Mouse (Mus musculus): ENCODE measurements at regions not wholly inside any gene's neighbourhood (a gene's known extent, or its start where the extent isn't known, plus 50 kb on each side); places are given as distances from the start of the nearest gene placed in this dataset.
A peak's percentile ranks its signal among the peaks of the same experiment; 100 is the strongest.

GRCm38 (mm10) chr17:9066633-9067032 is 78.5 kb downstream of the 1700010I14Rik start:
- DNase-seq = peak; percentile 20 to 21

GRCm38 (mm10) chr17:9068859-9069602 is 80.9 kb downstream of the 1700010I14Rik start:
- DNase-seq = no peak

GRCm38 (mm10) chr17:9083629-9084028 is 95.5 kb downstream of the 1700010I14Rik start:
- DNase-seq = no peak

- no peak for DNase-seq
These were observed 139.7 kb downstream of the 1700010I14Rik start for GRCm38 (mm10) chr17:9127866-9128265.

GRCm38 (mm10) chr17:9145605-9146223 is 157.6 kb downstream of the 1700010I14Rik start:
- no peak for DNase-seq

DNA sequence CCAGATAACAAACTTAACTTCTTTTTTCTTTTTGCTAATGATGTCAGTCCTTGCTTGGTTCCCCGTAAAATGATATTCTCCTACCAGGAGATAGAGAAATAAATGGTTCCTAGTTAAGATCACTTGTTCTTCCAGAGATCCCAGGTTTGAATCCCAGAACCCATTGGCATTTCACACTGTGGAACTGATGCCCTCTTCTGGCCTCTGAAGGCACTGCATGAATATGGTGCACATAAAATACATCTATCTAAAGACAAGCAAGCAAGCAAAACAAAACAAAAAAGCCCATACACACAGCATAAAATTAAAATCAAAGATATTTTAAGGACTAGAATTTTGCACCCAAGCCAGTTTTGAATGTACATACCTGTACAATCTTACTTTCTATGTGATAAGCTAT is 162.5 kb downstream of the 1700010I14Rik start:
- no peak for DNase-seq

DNA sequence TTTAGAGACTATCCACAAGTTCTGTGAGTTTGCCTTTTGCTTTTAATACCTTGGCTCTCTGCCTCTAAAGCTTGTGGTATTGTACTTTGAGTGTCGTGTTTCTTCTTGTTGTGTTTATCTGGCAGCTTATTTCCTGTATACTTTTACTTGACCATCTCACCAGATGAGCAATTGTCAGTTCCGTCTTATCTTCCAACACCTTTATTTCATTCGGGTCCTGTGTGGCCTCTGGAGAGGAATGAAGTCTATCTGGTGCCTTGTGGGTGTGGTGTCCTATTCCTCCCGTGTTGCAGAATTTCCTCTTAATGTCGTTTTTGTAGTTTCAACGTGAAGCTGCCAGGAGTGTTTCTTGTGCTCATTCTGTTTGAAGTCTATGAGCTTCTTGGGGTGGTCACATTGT is 174.0 kb downstream of the 1700010I14Rik start:
- no peak for DNase-seq

- no peak for DNase-seq
These were observed 174.5 kb downstream of the 1700010I14Rik start for GRCm38 (mm10) chr17:9162676-9163075.

DNA sequence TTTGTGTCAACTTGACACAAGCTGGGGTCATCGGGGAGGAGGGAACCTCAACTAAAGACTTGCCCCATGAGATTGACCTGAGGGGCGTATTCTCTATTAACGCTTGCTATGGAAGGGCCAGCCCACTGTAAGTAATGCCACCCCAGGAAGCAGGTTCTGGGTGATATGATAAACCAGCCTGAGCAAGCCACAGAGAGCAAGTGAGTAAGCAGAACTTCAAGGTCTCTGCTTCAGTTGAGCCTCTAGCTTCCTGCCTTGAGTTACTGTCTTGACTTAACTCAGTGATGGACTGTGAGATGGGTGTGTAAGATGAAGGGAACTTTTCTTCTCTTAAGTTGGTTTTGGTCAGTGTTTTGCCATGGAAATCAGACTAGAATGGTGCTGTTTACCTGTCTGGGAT is 175.2 kb downstream of the 1700010I14Rik start:
- DNase-seq = no peak

DNA sequence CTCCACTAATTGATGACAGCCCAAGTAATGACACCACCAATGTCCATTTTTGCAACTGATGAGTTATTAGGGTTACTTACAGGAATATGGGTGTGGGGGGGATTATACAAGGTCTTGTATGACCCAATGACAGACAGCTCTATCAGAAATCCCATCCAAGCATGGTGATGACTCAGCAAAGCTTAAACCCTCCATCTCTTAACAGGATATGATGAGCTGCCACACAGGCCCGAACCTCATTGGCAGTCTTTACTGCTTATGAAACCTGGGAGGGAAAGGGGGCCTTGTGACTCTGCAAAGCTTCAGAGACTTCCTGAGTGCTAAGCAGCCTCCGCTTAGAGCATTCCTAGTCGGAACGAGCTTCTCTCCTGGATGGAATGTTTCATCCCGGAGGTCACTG is 176.4 kb downstream of the 1700010I14Rik start:
- no peak for DNase-seq

GRCm38 (mm10) chr17:9167161-9167560 is 179.0 kb downstream of the 1700010I14Rik start:
- peak; percentile 57 to 73 for DNase-seq

DNA sequence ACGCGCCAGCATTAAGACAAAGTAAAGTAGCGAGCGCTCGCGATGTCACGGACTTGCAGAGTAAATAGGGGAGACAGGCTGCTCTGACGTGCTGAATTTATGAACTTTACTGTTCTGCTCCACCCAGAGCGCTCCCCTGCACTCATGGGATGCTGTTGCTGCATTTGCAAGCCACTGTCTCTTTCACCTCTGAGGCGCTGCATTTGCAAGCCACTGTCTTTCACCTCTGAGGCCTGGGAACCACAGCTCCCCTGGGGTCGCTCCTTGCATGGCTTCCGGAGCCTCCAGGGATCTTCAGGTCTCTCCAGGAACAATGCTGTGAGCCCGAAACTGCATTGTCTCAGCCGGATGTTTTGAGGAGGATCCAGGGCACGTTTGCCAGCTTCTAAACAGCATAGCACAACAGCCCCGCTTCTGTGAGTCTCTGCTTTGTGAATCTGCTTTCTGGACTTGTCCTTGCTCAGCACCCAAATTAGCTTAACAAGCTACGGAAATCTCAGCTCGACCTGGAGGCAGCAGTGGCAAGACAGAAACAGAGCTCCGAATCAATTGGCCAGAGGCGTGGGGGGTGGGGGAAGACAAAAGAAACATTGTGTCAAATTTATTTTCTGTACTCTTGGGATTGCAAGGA is 179.6 kb downstream of the 1700010I14Rik start:
- peak; percentile 20 to 34 for DNase-seq

DNA sequence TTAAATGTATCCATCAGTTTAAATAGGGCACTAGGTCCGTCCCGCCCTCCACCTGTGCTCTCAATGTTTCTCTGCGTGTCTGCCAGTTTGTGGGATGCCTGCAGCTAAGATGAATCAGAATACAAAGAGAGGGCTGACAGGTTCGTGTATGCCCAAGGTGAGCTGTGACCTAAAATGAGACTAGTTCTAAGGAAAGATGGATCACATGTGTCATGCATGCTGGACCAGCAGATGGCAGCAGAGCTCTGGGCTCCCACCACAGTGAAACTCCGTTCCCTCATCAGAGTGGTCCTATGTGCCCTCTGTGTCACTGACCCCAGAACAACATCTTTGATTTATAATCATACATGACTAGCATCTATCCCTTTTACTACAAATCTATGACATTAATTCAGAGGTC is 180.3 kb downstream of the 1700010I14Rik start:
- peak; percentile 88 to 89 for DNase-seq

DNA sequence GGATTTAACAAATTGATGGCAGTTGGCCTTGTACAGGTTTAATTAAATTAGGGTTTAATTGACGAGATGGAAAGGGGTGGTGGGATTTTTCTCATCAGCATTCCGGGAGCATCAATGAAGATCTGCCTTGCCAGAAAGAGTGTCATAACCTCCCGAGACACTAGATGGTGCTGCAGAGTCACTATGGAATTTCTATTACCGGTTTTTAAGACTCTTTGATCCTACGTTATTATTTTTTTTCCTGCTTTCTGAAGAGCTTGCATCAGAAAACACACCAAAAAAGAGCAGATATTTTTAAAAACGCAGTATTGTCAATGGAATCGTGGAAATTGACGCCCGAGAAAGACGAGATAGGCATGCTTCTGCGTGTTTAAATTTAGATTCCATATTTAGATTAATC is 181.2 kb downstream of the 1700010I14Rik start:
- peak; percentile 73 to 76 for DNase-seq

GRCm38 (mm10) chr17:9197160-9197559 is 209.0 kb downstream of the 1700010I14Rik start:
- DNase-seq = no peak

DNA sequence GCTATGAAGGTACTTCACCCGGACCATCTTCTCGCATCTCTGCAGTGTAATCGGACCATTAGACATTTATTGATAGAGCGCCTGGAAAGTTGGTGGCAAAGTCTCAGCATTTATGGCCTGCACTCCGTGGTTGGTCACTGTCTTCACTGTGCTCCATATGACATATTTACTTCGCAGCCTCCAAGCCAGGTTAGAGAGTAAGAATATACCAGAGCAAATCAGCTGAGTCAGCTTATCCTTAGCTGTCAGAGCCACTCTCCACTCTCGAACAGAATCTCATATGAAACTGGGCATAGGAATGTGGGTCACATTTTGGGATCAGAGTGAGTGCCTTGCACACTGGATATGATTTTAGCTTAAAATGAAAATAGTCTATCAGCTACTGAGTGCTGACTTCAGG is 212.3 kb downstream of the 1700010I14Rik start:
- DNase-seq = no peak

DNA sequence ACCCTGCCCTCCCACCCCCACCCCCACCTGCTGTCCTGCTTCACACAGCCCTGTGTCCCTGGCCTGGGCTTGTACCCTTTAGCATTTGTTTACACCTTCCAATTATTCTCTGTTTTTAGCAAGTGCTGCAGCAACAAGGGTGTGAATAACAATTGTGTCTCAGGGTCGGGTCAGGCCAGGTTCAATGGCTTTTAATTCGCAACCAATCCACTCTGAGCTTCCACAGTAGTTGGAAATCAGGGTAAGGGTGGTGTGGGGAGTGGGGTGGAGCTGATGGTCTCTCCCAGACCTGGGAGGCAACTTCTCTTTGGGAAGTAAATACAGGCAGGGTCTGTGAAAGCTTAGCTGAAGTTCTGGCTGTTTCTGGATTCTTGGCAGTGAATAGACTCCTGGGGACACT is 214.4 kb downstream of the 1700010I14Rik start:
- DNase-seq = no peak

DNA sequence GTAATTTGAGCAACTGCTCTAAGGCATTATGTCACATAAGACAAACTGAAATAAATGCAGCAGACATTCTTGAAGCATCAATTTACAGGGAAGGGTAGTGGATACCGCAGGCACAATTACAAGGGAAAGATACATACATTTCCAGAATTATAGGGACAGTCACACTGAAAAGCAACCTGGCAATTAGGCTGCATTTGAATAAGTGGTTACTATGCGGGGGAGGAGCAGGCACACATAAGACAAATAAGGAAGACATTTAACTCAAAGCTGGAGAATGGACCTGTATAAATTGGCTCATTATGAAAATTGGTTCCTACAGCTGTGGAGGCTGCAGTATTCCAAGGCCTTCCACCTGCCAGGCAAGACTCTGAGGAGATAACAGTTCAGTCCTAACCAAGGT is 211.2 kb upstream of the Gm17728 start:
- DNase-seq = no peak

GRCm38 (mm10) chr17:9223097-9223496 is 198.8 kb upstream of the Gm17728 start:
- DNase-seq = no peak

DNA sequence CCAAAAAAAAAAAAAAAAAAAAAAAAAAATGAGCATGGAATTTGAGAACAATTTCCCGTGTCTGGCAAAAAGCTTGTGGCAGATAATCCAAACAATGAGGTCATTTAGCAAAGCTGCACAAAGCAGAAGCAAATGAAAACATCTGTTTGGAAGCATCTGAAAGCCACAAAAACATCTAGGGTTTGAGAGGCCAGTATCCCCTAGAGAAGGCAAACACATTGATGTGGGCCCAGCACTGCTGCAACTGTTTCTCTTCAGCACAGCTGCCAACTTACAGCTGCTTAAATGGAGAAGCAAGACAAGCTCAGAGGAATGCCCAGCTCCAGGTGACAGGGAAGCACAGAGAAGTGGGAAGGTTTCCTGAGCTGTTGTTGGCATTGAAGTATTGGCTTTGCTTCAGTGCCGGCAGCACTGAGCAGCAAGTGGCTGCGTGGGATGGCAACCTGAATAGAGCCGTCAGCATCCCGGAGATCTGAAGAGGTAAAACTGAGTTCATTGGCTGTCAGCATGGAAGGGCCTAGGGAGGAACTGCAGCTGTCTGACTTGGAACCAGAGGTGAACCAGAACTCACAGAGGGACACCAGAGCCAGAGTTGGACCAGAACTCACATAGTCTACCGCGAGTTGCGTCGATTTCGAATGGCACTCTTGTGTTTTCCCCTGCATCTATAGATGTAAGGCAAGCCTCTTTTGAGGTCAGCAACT is 193.8 kb upstream of the Gm17728 start:
- peak; percentile 5 to 7 for DNase-seq

GRCm38 (mm10) chr17:9235141-9235571 is 186.7 kb upstream of the Gm17728 start:
- DNase-seq = peak; percentile 2 to 10

- DNase-seq = no peak
These were observed 163.2 kb upstream of the Gm17728 start for GRCm38 (mm10) chr17:9258646-9259170.

DNA sequence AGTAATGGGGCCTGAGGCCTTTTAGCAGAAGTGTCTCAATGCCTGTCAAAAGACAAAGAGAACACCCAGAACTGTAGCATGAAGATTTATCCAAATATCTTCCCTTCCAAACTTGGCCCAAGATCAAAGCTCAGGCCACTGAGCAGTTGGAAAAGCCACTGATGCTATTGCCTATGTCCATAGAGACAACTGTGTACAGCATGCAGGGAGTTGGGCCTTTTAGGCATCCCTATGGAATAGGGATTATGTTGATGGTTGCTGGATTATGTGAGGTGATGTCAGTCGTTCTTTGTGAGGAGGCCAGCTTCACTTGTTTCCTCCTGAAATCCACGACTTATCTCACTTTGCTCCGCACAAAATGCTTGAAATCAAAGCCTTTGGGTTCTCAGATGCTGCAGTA is 153.1 kb upstream of the Gm17728 start:
- DNase-seq = no peak

Data from kidney, postnatal 4 days (tissue).